Mouse (Mus musculus) mature B cell (primary cell): Measurements from ENCODE around the gene Tnn.

ENCODE experiments used
- in situ Hi-C: fragments of 300-500 bp; cut with MboI; formaldehyde crosslinking; loops from 2 replicates; pipeline ENCODE4 v1.14.3; 2019

Tnn gene

DNA sequence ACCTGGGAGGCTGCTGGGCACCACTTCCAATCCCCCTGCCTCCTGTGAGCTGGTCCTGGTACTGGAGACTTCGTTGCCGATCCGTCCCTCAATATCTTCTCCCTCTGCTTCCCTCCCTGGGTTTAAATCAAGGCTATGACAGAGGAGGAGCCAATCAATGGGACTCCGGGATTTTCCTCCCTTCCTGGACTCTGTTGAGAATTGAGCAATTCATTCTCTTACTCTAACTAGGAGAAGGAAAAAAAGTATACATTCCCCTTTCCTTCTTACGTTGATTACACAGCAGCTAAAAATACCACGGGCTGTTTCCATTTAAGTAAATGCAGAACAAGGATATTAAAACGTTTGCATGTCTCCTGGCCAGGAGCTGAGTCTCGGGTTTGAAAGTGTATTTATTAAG lies at the start of gene Tnn:
Gene Tnn (minus strand): TSS at position 101 of the 400 bp plus-strand sequence.
- in situ Hi-C loops: no loop called here

DNA sequence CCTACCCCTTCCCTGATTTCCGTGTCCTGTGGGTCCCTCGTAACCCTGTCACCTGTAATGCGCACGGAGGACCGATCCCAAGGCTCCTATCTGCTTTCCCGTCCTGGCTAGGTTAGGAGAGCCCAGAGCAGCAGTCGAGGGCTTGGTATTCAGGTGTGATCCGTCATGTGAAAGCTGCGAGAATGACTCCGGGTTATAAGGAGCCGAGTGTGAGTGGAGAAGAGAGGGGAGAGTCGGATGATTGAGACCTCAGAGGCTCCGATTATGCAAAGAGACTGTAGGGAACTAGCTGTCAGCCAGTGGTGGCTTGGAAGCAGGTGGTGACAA lies 41.9 kb upstream of the Tnn start:
- in situ Hi-C loops: loop anchor here (25.0 kb wide), 1 partner anchor 517 kb away; no protein-coding TSS in a partner anchor

- in situ Hi-C loops: loop anchor here (25.0 kb wide), 1 partner anchor 518 kb away; no protein-coding TSS in a partner anchor
These were observed 41.4 kb upstream of the Tnn start, which contains the start of gene Mrps14 for GRCm38 (mm10) chr1:160194529-160195336. Gene Mrps14 (plus strand): TSS chr1:160195215.

GRCm38 (mm10) chr1:160184506-160184905 lies 31.1 kb upstream of the Tnn start:
- in situ Hi-C loops: loop anchor here (25.0 kb wide), 1 partner anchor 528 kb away; no protein-coding TSS in a partner anchor

GRCm38 (mm10) chr1:160181216-160181615 lies 27.8 kb upstream of the Tnn start:
- in situ Hi-C loops: loop anchor here (25.0 kb wide), 1 partner anchor 531 kb away; no protein-coding TSS in a partner anchor

DNA sequence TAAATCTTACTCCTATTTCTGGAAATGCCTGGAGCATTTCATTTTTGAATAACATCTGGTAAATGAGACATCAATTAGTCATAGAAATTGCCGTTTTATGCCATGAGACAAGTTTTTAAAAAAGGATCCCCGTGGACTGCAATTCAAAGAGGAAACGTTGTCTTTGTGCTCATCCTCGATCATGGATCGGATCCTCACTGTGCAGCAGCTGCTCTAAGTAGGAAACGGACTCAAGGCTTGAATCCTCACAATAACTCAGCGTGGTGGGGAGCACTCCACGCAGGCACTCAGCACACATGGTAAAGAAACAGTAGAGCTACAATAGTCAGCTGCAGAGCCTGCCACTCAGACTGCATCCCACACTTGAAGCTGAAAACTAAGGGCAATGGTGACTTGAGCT lies 23.5 kb upstream of the Tnn start:
- in situ Hi-C loops: loop anchor here (25.0 kb wide), 1 partner anchor 535 kb away; no protein-coding TSS in a partner anchor

- in situ Hi-C loops: no loop called here
These were observed 13.2 kb upstream of the Tnn start for GRCm38 (mm10) chr1:160166600-160166999.

DNA sequence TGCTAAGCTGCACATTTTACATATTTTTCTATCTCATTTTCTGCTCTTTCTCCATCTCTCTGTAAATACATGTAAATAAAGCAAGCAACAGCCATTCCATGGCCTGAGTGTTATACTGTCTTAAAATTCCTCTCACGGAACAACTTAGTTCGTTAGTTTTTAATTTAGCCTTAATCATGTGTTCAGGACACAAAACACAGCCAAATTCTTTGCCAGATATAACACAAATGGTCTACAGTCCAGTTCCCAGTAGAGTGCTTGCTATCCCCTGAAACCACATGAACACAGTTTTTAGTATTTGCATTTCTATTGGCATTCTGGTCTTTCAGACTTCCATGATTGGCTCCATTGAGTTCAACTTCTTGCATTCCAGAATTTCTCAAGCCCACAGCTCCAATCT lies 4.8 kb upstream of the Tnn start:
- in situ Hi-C loops: no loop called here

DNA sequence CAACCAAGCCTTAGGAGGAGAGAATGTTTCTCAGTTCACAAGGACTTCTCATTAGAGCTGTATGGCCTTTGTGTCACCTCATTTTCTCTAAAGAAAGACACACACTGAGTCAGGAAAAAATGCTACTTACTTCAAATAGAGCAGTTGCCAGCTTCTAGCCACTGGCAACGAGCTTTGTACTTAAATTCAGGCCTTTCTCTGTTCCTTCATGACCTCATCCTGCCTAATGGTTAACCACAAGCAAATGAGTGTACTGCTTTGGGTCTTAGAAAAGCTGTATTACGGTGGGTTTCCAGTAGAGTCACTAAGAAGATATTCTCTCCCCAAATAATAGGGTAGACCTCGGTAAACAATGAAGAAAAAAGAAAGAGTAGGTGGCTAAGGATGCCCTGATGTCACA lies 2.7 kb downstream of the Tnn start:
- in situ Hi-C loops: no loop called here

- in situ Hi-C loops: no loop called here
These were observed 4.0 kb downstream of the Tnn start for GRCm38 (mm10) chr1:160149291-160149906.

GRCm38 (mm10) chr1:160147274-160147673 lies 6.1 kb downstream of the Tnn start:
- in situ Hi-C loops: no loop called here

- in situ Hi-C loops: no loop called here
These were observed 7.8 kb downstream of the Tnn start for GRCm38 (mm10) chr1:160145606-160146005.

GRCm38 (mm10) chr1:160144343-160144742 lies 9.0 kb downstream of the Tnn start:
- in situ Hi-C loops: no loop called here

- in situ Hi-C loops: no loop called here
These were observed 17.0 kb downstream of the Tnn start for GRCm38 (mm10) chr1:160136362-160136890.

DNA sequence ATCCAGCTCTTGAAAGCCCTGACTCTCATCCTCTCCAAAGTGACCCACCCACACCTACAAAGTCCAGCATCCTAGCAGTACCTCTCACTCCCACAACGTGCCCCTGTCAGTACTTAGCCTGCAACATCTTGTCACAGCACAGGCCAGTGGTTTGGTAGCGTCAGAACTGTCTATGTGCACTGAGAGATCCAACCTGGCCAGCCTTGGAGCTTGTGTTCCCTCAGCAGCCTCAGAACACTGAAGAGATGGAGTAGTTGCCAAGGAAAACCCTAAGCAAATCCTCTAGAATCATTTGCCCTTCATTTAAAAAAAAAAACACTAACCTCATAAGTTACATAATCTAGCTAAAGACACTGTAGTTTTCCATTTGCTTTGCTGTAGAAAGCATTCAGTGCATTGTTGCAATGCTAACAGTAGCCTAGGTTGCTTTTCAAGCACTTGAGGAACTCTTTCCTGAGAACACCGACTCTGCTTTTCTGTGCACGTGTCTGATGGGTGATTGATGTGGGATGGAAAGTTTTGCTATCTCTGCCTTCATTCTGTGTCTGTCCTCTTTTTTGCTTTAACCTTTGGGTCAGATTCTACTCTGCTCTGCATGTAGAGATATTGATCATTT lies 19.8 kb downstream of the Tnn start:
- in situ Hi-C loops: no loop called here

DNA sequence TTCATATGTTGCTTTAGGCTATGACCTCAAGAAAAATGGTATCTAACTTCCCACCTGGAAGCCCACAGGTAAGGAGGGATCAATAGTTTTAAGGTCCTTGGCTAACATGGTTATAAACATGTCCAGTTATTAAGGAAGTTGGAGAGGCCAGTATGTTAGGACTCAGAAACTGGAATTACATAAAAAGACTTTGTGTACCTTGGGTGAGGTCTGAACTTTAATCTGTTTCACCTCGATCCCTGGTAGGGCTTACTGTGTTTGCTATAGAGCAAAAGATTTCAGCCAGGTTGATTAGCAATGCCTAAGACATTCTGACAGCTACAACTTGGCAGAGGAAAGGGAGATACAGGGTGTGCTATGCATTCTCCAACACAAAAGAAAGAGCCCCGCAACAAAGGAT lies 29.4 kb downstream of the Tnn start:
- in situ Hi-C loops: no loop called here

GRCm38 (mm10) chr1:160108604-160109003 lies 44.8 kb downstream of the Tnn start:
- in situ Hi-C loops: no loop called here

GRCm38 (mm10) chr1:160105426-160105825 lies 48.0 kb downstream of the Tnn start:
- in situ Hi-C loops: no loop called here

GRCm38 (mm10) chr1:160100996-160101395 lies 52.4 kb downstream of the Tnn start:
- in situ Hi-C loops: no loop called here

GRCm38 (mm10) chr1:160099659-160100302 lies 53.6 kb downstream of the Tnn start:
- in situ Hi-C loops: loop anchor here (25.0 kb wide), 1 partner anchor 712 kb away; no protein-coding TSS in a partner anchor

- in situ Hi-C loops: loop anchor here (25.0 kb wide), 1 partner anchor 699 kb away; no protein-coding TSS in a partner anchor
These were observed 66.7 kb downstream of the Tnn start for GRCm38 (mm10) chr1:160086651-160087050.

DNA sequence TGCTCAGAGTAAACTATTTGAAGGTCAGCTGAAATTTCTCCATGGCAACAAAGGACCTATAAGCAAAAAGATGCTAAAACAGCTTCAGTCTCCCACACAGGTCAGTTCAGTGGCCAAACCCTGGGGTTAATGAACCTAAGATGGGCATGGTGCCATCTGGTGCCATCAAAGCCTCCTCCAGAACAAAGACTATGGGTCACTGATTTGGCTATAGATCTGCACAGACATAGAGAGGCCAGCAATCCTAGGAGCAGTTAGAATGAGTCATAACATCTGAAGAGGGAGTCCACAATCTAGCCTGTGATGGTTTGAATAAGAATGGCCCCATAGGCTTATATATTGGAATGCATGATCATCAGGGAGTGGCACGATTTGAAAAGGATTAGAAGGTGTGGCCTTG lies 69.1 kb downstream of the Tnn start:
- in situ Hi-C loops: loop anchor here (25.0 kb wide), 1 partner anchor 697 kb away; no protein-coding TSS in a partner anchor
